Mouse (Mus musculus) spleen, adult 2 months (tissue): ENCODE data around the gene Tipin. TPM values are rescaled to one million over a fixed set of nuclear protein-coding genes. Genes with fewer than 3 reads are reported as not detected.

Experiments used
- DNase-seq, 2 experiments: peaks; one replicate each; pipeline versions ENCODE4 v3.0.0 to v3.0.0-alpha.2; 2012 to 2021; ENCODE audit warnings: low spot score in 2 of 2, low read depth in 1 of 2
- H3K27ac ChIP-seq: fragments of 200-500 bp; 2 replicates; pipeline ENCODE4 v1.5.1; 2012; ENCODE audit warnings: low read length, inconsistent platforms; ENCODE audit not compliant: insufficient read depth
- H3K27me3 ChIP-seq: fragments of 200-500 bp; 2 replicates; pipeline ENCODE4 v1.6.1; 2012; ENCODE audit warnings: mild to moderate bottlenecking, moderate library complexity, low read length, inconsistent platforms; ENCODE audit not compliant: control insufficient read depth, insufficient read depth
- H3K36me3 ChIP-seq: fragments of 200-500 bp; 2 replicates; pipeline ENCODE4 v1.6.1; 2012; ENCODE audit warnings: mild to moderate bottlenecking, low read length, inconsistent platforms; ENCODE audit not compliant: control insufficient read depth, insufficient read depth
- H3K4me1 ChIP-seq: fragments of 200-500 bp; 2 replicates; pipeline ENCODE4 v1.6.1; 2011; ENCODE audit warnings: inconsistent platforms; ENCODE audit not compliant: control insufficient read depth, insufficient read depth, insufficient read length
- H3K4me3 ChIP-seq: fragments of 200-500 bp; 2 replicates; pipeline ENCODE4 v1.5.1; 2011; ENCODE audit warnings: mild to moderate bottlenecking, inconsistent platforms; ENCODE audit not compliant: insufficient read depth, insufficient read length; ENCODE audit errors: extremely low read depth
- CTCF ChIP-seq: fragments of 200-500 bp; IDR thresholded peaks from 2 replicates; pipeline ENCODE4 v1.5.1; 2011; ENCODE audit warnings: mild to moderate bottlenecking, inconsistent platforms; ENCODE audit not compliant: insufficient read depth, insufficient read length, insufficient replicate concordance; ENCODE audit errors: extremely low read depth
- POLR2A ChIP-seq: fragments of 200-500 bp; IDR thresholded peaks from 2 replicates; pipeline ENCODE4 v1.6.1; 2011; ENCODE audit warnings: low read depth, low read length, inconsistent platforms
- WGBS: fragments of 180-500 bp; shearing (Covaris S2); methylation state at CpG from one replicate; pipeline ENCODE4 v1.1.7; 2018; 5-methylcytosine and 5-hydroxymethylcytosine counted together
- polyA plus RNA-seq: library from polyadenylated mRNA; depleted of rRNA; stranded (reverse); fragments of >200 nt; gene quantifications from 2 replicates; pipeline ENCODE4 v1.2.3, GENCODE M21; 2012

The Tipin gene
- polyA plus RNA-seq, 1 experiment: 2.4 TPM

GRCm38 (mm10) chr9:64310996-64311785, 29.8 kb downstream of the Tipin start:
- 92% methylated on average over 16 of the region's 16 CpGs for WGBS

DNA sequence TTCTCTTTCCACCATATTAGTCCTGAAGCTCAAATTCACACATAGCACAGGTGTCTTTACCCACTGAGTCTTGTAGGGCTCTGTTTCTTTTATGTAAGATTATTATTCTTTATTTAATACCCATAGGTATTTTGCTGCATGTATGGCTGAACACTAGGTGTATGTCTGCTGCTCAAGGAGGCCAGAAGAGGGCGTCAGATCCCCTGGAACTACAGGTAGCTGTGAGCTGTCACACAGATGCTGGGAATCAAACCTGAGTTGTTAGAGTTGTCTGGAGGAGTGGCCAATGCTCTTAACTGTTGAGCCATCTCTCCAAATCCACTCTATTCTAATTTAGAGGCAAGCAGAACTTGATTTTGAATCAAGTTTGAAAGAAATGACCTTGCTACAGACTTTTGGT, 30.7 kb downstream of the Tipin start:
- Histone ChIP-seq H3K27me3 (no peaks in the 10 kb centered on the region), H3K4me1 (no peaks in the 10 kb centered on the region), H3K36me3 (peaks cover 14% of the 10 kb centered on the region), H3K4me3 (no peak overlapping the region), H3K27ac (no peak overlapping the region)
- TF ChIP-seq POLR2A (no peak), CTCF (no peak)
- no peak for DNase-seq
- WGBS: 84% methylated on average over 1 of the region's 1 CpGs

More at GRCm38 (mm10) chr9:64310996-64311785, 29.8 kb downstream of the Tipin start:
- no peaks in the 10 kb centered on the region for H3K4me1 ChIP-seq
- TF ChIP-seq POLR2A (no peak), CTCF (no peak)
- no peak overlapping the region for H3K4me3 ChIP-seq
- no peak overlapping the region for H3K27ac ChIP-seq
- no peaks in the 10 kb centered on the region for H3K27me3 ChIP-seq
- H3K36me3 ChIP-seq: peaks cover 15% of the 10 kb centered on the region
- DNase-seq: no peak

GRCm38 (mm10) chr9:64314696-64315095, 33.3 kb downstream of the Tipin start:
- H3K4me3 ChIP-seq: no peak overlapping the region
- no peak for TF ChIP-seq CTCF
- TF ChIP-seq POLR2A: no peak
- no peaks in the 10 kb centered on the region for H3K27me3 ChIP-seq
- H3K4me1 ChIP-seq: no peaks in the 10 kb centered on the region
- 95% methylated on average over 6 of the region's 6 CpGs for WGBS
- H3K36me3 ChIP-seq: peaks cover 15% of the 10 kb centered on the region
- no peak for DNase-seq
- H3K27ac ChIP-seq: no peak overlapping the region

DNA sequence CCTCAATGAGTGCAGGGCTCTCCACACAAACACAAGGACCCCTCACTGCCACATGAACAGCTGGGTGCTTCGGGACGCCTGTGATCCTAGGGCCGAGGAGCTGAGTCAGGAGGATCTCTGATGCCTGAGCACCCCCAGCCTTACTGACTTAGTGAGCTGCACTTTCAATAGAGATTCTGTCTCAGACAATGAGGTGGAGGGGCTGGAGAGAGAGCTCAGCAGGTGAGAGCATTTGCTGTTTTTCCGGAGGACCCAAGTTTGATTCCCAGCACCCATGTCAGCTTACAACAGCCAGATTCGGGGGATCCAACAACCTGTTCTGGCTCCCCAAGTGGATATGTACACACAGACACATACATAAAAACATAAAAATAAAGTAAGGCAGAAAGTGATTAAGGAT, 35.6 kb downstream of the Tipin start:
- H3K36me3 ChIP-seq: peaks cover 17% of the 10 kb centered on the region
- 92% methylated on average over 5 of the region's 5 CpGs for WGBS
- H3K4me1 ChIP-seq: no peaks in the 10 kb centered on the region
- no peak for DNase-seq
- H3K4me3 ChIP-seq: no peak overlapping the region
- no peak overlapping the region for H3K27ac ChIP-seq
- TF ChIP-seq CTCF (no peak), POLR2A (no peak)
- H3K27me3 ChIP-seq: no peaks in the 10 kb centered on the region

DNA sequence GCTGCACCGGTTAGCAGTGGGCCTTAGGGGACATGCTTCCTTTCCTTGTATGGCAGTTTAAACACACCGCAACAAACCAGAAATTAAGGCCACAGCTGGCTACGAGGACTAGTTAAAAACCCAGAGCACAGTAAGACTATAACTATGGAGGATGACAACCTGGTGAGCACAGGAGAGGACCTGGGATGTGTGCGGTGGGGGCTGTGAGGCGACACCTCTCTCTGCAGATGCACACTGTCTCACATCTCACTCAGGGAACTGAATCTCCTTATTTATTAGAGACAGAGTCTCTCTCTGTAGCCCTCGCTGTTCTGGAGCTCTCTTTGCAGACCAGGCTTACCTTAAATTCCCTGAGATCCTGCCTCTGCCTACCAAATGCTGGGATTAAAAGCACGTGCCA, 42.6 kb downstream of the Tipin start:
- Histone ChIP-seq H3K4me1 (no peaks in the 10 kb centered on the region), H3K36me3 (peaks cover 12% of the 10 kb centered on the region), H3K27ac (no peak overlapping the region), H3K4me3 (no peak overlapping the region), H3K27me3 (no peaks in the 10 kb centered on the region)
- DNase-seq: no peak
- WGBS: 95% methylated on average over 7 of the region's 7 CpGs
- TF ChIP-seq CTCF (no peak), POLR2A (no peak)

DNA sequence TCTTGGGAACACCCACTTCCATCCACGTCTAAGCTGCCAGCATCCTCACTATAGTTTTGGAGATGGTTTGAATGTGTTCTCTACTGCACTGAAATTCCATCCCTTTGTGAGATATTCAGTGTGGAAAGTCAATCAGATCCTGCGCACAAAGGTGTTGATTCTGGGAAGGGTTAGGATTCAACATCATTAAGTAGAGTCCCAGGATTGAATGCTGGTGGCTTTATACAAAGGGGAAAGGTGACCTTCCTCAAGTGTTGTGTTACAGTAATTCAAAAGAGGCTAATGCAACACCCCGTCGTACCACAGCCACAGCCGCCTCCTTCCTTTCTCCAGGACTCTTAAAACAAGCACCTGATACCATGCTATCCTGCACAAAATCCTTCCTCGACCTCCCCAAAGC, 54.4 kb downstream of the Tipin start:
- DNase-seq: no peak
- Histone ChIP-seq H3K27ac (no peak overlapping the region), H3K4me1 (0 out of 2 replicates have a peak, but pooled peaks cover 2% of the 10 kb centered on the region), H3K36me3 (peaks cover 3% of the 10 kb centered on the region; the same call in 1 of the 2 replicates), H3K4me3 (no peak overlapping the region), H3K27me3 (no peaks in the 10 kb centered on the region)
- WGBS: 94% methylated on average over 6 of the region's 6 CpGs
- no peak for TF ChIP-seq POLR2A

DNA sequence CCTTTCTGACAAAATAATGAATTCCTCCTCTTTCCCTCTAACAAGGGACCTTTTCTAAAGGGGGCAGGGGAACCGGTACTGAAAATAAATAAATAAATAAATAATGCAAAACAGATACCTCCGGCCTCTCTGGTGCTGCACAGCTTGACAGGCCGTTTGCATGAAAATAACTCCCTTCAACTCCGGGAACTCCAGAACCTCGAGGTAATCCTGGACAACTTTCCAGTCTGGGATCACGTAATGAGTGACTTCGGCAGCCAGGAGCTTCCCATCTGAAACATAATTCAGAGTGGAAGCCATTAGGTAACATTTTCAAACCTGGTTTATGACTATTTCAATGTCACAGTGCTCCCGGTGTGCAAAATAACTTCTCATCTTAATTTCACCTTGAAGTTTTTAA, 58.0 kb downstream of the Tipin start:
- no peak for TF ChIP-seq POLR2A
- no peak for TF ChIP-seq CTCF
- H3K4me3 ChIP-seq: no peak overlapping the region
- WGBS: 86% methylated on average over 8 of the region's 8 CpGs
- no peak for DNase-seq
- 0 out of 2 replicates have a peak, but pooled peaks cover 2% of the 10 kb centered on the region for H3K4me1 ChIP-seq
- peaks cover 3% of the 10 kb centered on the region; the same call in 1 of the 2 replicates for H3K36me3 ChIP-seq
- H3K27ac ChIP-seq: no peak overlapping the region
- H3K27me3 ChIP-seq: no peaks in the 10 kb centered on the region
